Comparison of ENCODE assay signal across 8 mouse cellular contexts in genomic region chr8:116943161-116943554, GRCm38 (mm10). TPM values are rescaled to one million over a fixed set of nuclear protein-coding genes. Genes with fewer than 3 reads are reported as not detected.
DNase-seq lines count a peak whose midpoint lies in the region; ATAC-seq lines count a peak whose summit lies in the region.

Gene Atmin (plus strand): TSS chr8:116943393.

- peak; percentile 87 for ATAC-seq in lung, embryonic 16.5 days (ENCODE audit: low read depth)

- peak within 1 kb of the TSS; percentile 85 for H3K9ac ChIP-seq in lung, embryonic 16.5 days (ENCODE audit: low read length)

- H3K4me3 ChIP-seq in lung, embryonic 16.5 days (ENCODE audit: low read length): peak within 1 kb of the TSS; percentile 80

- peak within 1 kb of the TSS; percentile 44 for H3K27ac ChIP-seq in lung, embryonic 16.5 days (ENCODE audit: low read length)

- peak within 1 kb of the TSS; percentile 93 for H3K4me2 ChIP-seq in lung, embryonic 16.5 days (ENCODE audit: low read depth, low read length)

- no peaks in the 10 kb centered on the region for H3K9me3 ChIP-seq in lung, embryonic 16.5 days (ENCODE audit: control insufficient read depth, low read length)

- peaks cover 31% of the 10 kb centered on the region for H3K4me1 ChIP-seq in lung, embryonic 16.5 days (replicated peaks; ENCODE audit: control insufficient read depth, insufficient read depth, low read length)

- DNase-seq in Muller cell, postnatal 12 days (ENCODE audit: inconsistent ontology term): peak; percentile 93
- peak; percentile 85 for DNase-seq in cerebellum, adult 8-10 months
- peak; percentile 87 for DNase-seq in forelimb bud, embryonic 11.5 days (ENCODE audit: low read depth, low spot score)
- peak; percentile 92 for DNase-seq in heart, postnatal 4 days
- DNase-seq in layer of hippocampus, adult 8-10 months (ENCODE audit: low spot score in 2 of 2): peak; percentile 59 to 72
- peak; percentile 61 for DNase-seq in ovary, postnatal 10 days (ENCODE audit: low spot score)
- peak; percentile 80 for DNase-seq in thymus, postnatal 0 days (ENCODE audit: low spot score)

- no peaks in the 10 kb centered on the region for H3K27me3 ChIP-seq in lung, embryonic 16.5 days (ENCODE audit: control insufficient read depth, insufficient read depth, low read depth, low read length)

- peaks cover 5% of the 10 kb centered on the region; the same call in 1 of the 2 replicates for H3K36me3 ChIP-seq in lung, embryonic 16.5 days (ENCODE audit: control insufficient read depth, insufficient read depth, low read length)

- 0% methylated on average over 28 of the region's 46 CpGs for WGBS in lung, embryonic 16.5 days

RNA-seq across cellular contexts. Expression of gene Atmin, which starts in this region (rescaled TPM):
- total RNA-seq in heart, postnatal 4 days (2021): 10 to 100 TPM; 17.7 to 18.3 TPM
- total RNA-seq in layer of hippocampus, adult 8-10 months (2022): 10 to 100 TPM; 44.4 to 47.7 (median 45.2) TPM
- polyA plus RNA-seq in lung, embryonic 16.5 days (2015; fragmentation: Nextera tagmentation; extraction: Ambion mirVana): 13.4 and 14.4 TPM in 2 replicates
- polyA plus RNA-seq in thymus, postnatal 0 days (2015; fragmentation: Nextera tagmentation; extraction: Ambion mirVana): 12.5 and 13.1 TPM in 2 replicates

Comparison
In these comparisons a context has a peak if more than half of its experiments do, and no peak if none do; other contexts are left out.
1. Peak in every context shown above with its lines: DNase-seq, ATAC-seq, H3K4me3 ChIP-seq and H3K27ac ChIP-seq.